Mouse (Mus musculus) neural tube, embryonic 11.5 days (tissue): ENCODE results near the gene Gm20388. TPM values are rescaled to one million over a fixed set of nuclear protein-coding genes. Genes with fewer than 3 reads are reported as not detected.

ENCODE experiments used
- ATAC-seq: fragments of 200-750 bp; cut with Nextera tagmentation; 2 replicates; pipeline ENCODE4 v1.8.0; 2017; ENCODE audit warnings: moderate number of reproducible peaks, mild to moderate bottlenecking, moderate TSS enrichment, moderate library complexity; ENCODE audit not compliant: insufficient read depth, low FRiP score, low TSS enrichment
- DNase-seq: peaks from one replicate; pipeline ENCODE4 v3.0.0-alpha.2; 2015; ENCODE audit warnings: low spot score
- H3K27ac ChIP-seq: fragments of 300-500 bp; sonication (generic); 2 replicates; pipeline ENCODE4 v1.5.1; 2014; ENCODE audit warnings: low read depth, mild to moderate bottlenecking, low read length
- H3K27me3 ChIP-seq: fragments of 300-500 bp; sonication (generic); 2 replicates; pipeline ENCODE4 v1.6.1; 2014; ENCODE audit warnings: mild to moderate bottlenecking, low read length, mixed read lengths; ENCODE audit not compliant: control insufficient read depth, insufficient read depth
- H3K36me3 ChIP-seq: fragments of 300-500 bp; sonication (generic); 2 replicates; pipeline ENCODE4 v1.6.1; 2014; ENCODE audit warnings: mild to moderate bottlenecking, low read length, moderate library complexity, mixed read lengths; ENCODE audit not compliant: control insufficient read depth, insufficient read depth
- H3K4me1 ChIP-seq: fragments of 300-500 bp; sonication (generic); 2 replicates; pipeline ENCODE4 v1.6.1; 2014; ENCODE audit warnings: low read length, mixed read lengths; ENCODE audit not compliant: control insufficient read depth, insufficient read depth
- H3K4me2 ChIP-seq: fragments of 300-500 bp; sonication (generic); 2 replicates; pipeline ENCODE4 v1.6.1; 2014; ENCODE audit warnings: low read depth, mild to moderate bottlenecking, moderate library complexity
- H3K4me3 ChIP-seq: fragments of 300-500 bp; sonication (generic); 2 replicates; pipeline ENCODE4 v1.5.1; 2014; ENCODE audit warnings: low read depth, low read length
- H3K9ac ChIP-seq: fragments of 300-500 bp; sonication (generic); 2 replicates; pipeline ENCODE4 v1.6.1; 2014; ENCODE audit warnings: mild to moderate bottlenecking, low read length
- H3K9me3 ChIP-seq: fragments of 300-500 bp; sonication (generic); 2 replicates; pipeline ENCODE4 v1.6.1; 2016; ENCODE audit warnings: low read length; ENCODE audit not compliant: control insufficient read depth
- WGBS: fragments of 180-500 bp; shearing (Covaris S2); extraction: QIAGEN DNeasy Blood & Tissue Kit; methylation state at CpG from one replicate; pipeline ENCODE4 v1.1.7; 2014; 5-methylcytosine and 5-hydroxymethylcytosine counted together
- polyA plus RNA-seq: library from polyadenylated mRNA; unstranded; fragments of >200 nt; fragmentation: Nextera tagmentation; extraction: Ambion mirVana; gene quantifications from 2 replicates; pipeline ENCODE4 v1.2.1, GENCODE M21; 2014

Gm20388 gene
- polyA plus RNA-seq, 1 experiment from 2014 or later = not detected

- DNase-seq = no peak
- no peak overlapping the region for H3K4me2 ChIP-seq
- peaks cover 3% of the 10 kb centered on the region; the same call in 1 of the 2 replicates for H3K4me1 ChIP-seq
- H3K27ac ChIP-seq = no peak overlapping the region
- no peak overlapping the region for H3K4me3 ChIP-seq
- WGBS = 70% methylated on average over 24 of the region's 24 CpGs
- no peaks in the 10 kb centered on the region for H3K36me3 ChIP-seq
- ATAC-seq = no peak
- no peak overlapping the region for H3K9ac ChIP-seq
- H3K27me3 ChIP-seq = no peaks in the 10 kb centered on the region
- no peaks in the 10 kb centered on the region for H3K9me3 ChIP-seq
Observed at GRCm38 (mm10) chr8:122769251-122770058, 2858.8 kb downstream of the Gm20388 start.

- 37% methylated on average over 10 of the region's 10 CpGs for WGBS
- Histone ChIP-seq H3K4me2 (no peak overlapping the region), H3K27ac (no peak overlapping the region), H3K4me3 (no peak overlapping the region), H3K36me3 (no peaks in the 10 kb centered on the region), H3K27me3 (no peaks in the 10 kb centered on the region), H3K9me3 (no peaks in the 10 kb centered on the region), H3K9ac (no peak overlapping the region; the same call in 1 of the 2 replicates), H3K4me1 (peaks cover 4% of the 10 kb centered on the region; the same call in 1 of the 2 replicates)
- ATAC-seq (no peak), DNase-seq (no peak)
Observed at GRCm38 (mm10) chr8:122772431-122773060, 2861.9 kb downstream of the Gm20388 start.

GRCm38 (mm10) chr8:122775285-122776155 lies 2864.9 kb downstream of the Gm20388 start, which contains the start of gene Acsf3:
Gene Acsf3, plus strand, starts transcription at chr8:122775486.
- H3K27ac ChIP-seq = no peak within 1 kb of the TSS
- peak; percentile 73 for ATAC-seq
- no peaks in the 10 kb centered on the region for H3K27me3 ChIP-seq
- DNase-seq = peak; percentile 78
- H3K4me2 ChIP-seq = peak within 1 kb of the TSS; percentile 90
- peak within 1 kb of the TSS; percentile 89 for H3K9ac ChIP-seq
- peak within 1 kb of the TSS; percentile 68 for H3K4me3 ChIP-seq
- WGBS = 1% methylated on average over 50 of the region's 50 CpGs
- no peaks in the 10 kb centered on the region for H3K36me3 ChIP-seq
- peaks cover 4% of the 10 kb centered on the region; the same call in 1 of the 2 replicates for H3K4me1 ChIP-seq
- no peaks in the 10 kb centered on the region for H3K9me3 ChIP-seq

GRCm38 (mm10) chr8:122777701-122778100 lies 2867.1 kb downstream of the Gm20388 start:
- WGBS = 90% methylated on average over 6 of the region's 6 CpGs

GRCm38 (mm10) chr8:122778703-122779239 lies 2868.1 kb downstream of the Gm20388 start:
- no peak for ATAC-seq
- no peaks in the 10 kb centered on the region for H3K9me3 ChIP-seq
- H3K9ac ChIP-seq = no peak overlapping the region
- H3K27me3 ChIP-seq = no peaks in the 10 kb centered on the region
- WGBS = 79% methylated on average over 3 of the region's 3 CpGs
- H3K4me3 ChIP-seq = no peak overlapping the region
- no peak overlapping the region for H3K4me2 ChIP-seq
- H3K4me1 ChIP-seq = peaks cover 4% of the 10 kb centered on the region; the same call in 1 of the 2 replicates
- no peak overlapping the region for H3K27ac ChIP-seq
- DNase-seq = no peak
- H3K36me3 ChIP-seq = no peaks in the 10 kb centered on the region

More at GRCm38 (mm10) chr8:122777701-122778100, 2867.1 kb downstream of the Gm20388 start:
- Histone ChIP-seq H3K4me3 (no peak overlapping the region), H3K9ac (no peak overlapping the region), H3K27me3 (no peaks in the 10 kb centered on the region), H3K9me3 (no peaks in the 10 kb centered on the region), H3K36me3 (no peaks in the 10 kb centered on the region), H3K27ac (no peak overlapping the region), H3K4me1 (peaks cover 4% of the 10 kb centered on the region; the same call in 1 of the 2 replicates), H3K4me2 (no peak overlapping the region)
- DNase-seq (no peak), ATAC-seq (no peak)

- Histone ChIP-seq H3K9me3 (no peaks in the 10 kb centered on the region), H3K27ac (no peak overlapping the region), H3K9ac (no peak overlapping the region), H3K36me3 (no peaks in the 10 kb centered on the region), H3K27me3 (no peaks in the 10 kb centered on the region), H3K4me1 (peaks cover 4% of the 10 kb centered on the region; the same call in 1 of the 2 replicates), H3K4me3 (no peak overlapping the region), H3K4me2 (no peak overlapping the region)
- ATAC-seq (no peak), DNase-seq (no peak)
- 85% methylated on average over 9 of the region's 9 CpGs for WGBS
Observed at GRCm38 (mm10) chr8:122779255-122779654, 2868.6 kb downstream of the Gm20388 start.

GRCm38 (mm10) chr8:122784756-122785155 lies 2874.1 kb downstream of the Gm20388 start:
- Histone ChIP-seq H3K9ac (no peak overlapping the region), H3K36me3 (no peaks in the 10 kb centered on the region; the same call in 1 of the 2 replicates), H3K4me2 (no peak overlapping the region), H3K27ac (no peak overlapping the region), H3K9me3 (no peaks in the 10 kb centered on the region), H3K4me1 (no peaks in the 10 kb centered on the region), H3K27me3 (no peaks in the 10 kb centered on the region), H3K4me3 (no peak overlapping the region)
- 81% methylated on average over 1 of the region's 1 CpGs for WGBS
- no peak for ATAC-seq
- DNase-seq = no peak

GRCm38 (mm10) chr8:122789796-122790195 lies 2879.2 kb downstream of the Gm20388 start:
- Histone ChIP-seq H3K27ac (no peak overlapping the region), H3K9me3 (no peaks in the 10 kb centered on the region), H3K4me2 (no peak overlapping the region), H3K4me1 (no peaks in the 10 kb centered on the region), H3K27me3 (no peaks in the 10 kb centered on the region), H3K36me3 (no peaks in the 10 kb centered on the region; the same call in 1 of the 2 replicates), H3K4me3 (no peak overlapping the region), H3K9ac (no peak overlapping the region)
- DNase-seq = no peak
- no peak for ATAC-seq
- WGBS = 89% methylated on average over 5 of the region's 5 CpGs
